Mouse (Mus musculus) olfactory bulb, adult 2 months (tissue): ENCODE measurements around the gene Mab21l3. TPM values are rescaled to one million over a fixed set of nuclear protein-coding genes. Genes with fewer than 3 reads are reported as not detected.

ENCODE experiments used
- H3K27ac ChIP-seq: fragments of 200-500 bp; 2 replicates; pipeline ENCODE4 v1.5.1; 2012; ENCODE audit warnings: low read depth, low read length; ENCODE audit not compliant: insufficient read depth
- H3K4me1 ChIP-seq: fragments of 200-500 bp; 2 replicates; pipeline ENCODE4 v1.6.1; 2012; ENCODE audit warnings: low read length; ENCODE audit not compliant: control insufficient read depth, insufficient read depth
- H3K4me3 ChIP-seq: fragments of 200-500 bp; 2 replicates; pipeline ENCODE4 v1.5.1; 2012; ENCODE audit warnings: mild to moderate bottlenecking, low read depth, low read length, moderate library complexity; ENCODE audit not compliant: insufficient read depth
- CTCF ChIP-seq: fragments of 200-500 bp; IDR thresholded peaks from 2 replicates; pipeline ENCODE4 v1.5.1; 2012; ENCODE audit warnings: low read depth, mild to moderate bottlenecking, low read length, moderate library complexity; ENCODE audit not compliant: insufficient read depth
- POLR2A ChIP-seq: fragments of 200-500 bp; IDR thresholded peaks from 2 replicates; pipeline ENCODE4 v1.6.1; 2012; ENCODE audit warnings: mild to moderate bottlenecking, low read depth, low read length, moderate library complexity; ENCODE audit not compliant: insufficient read depth
- WGBS: fragments of 180-500 bp; shearing (Covaris S2); methylation state at CpG from one replicate; pipeline ENCODE4 v1.1.7; 2018; 5-methylcytosine and 5-hydroxymethylcytosine counted together
- polyA plus RNA-seq: library from polyadenylated mRNA; stranded (reverse); fragments of >200 nt; gene quantifications from 2 replicates; pipeline ENCODE4 v1.2.4, GENCODE M21; 2012; ENCODE audit warnings: low replicate concordance; ENCODE audit not compliant: missing spikeins, insufficient read depth, insufficient read length

The Mab21l3 gene
- polyA plus RNA-seq, 1 experiment = not detected

GRCm38 (mm10) chr3:101780874-101781483 is 67.8 kb downstream of the Mab21l3 start:
- Histone ChIP-seq H3K4me3 (no peak overlapping the region), H3K4me1 (peaks cover 8% of the 10 kb centered on the region), H3K27ac (no peak overlapping the region)
- no peak for TF ChIP-seq POLR2A
- WGBS = 43% methylated on average over 6 of the region's 6 CpGs

- TF ChIP-seq CTCF = no peak
- no peak for TF ChIP-seq POLR2A
- 62% methylated on average over 16 of the region's 16 CpGs for WGBS
- H3K4me3 ChIP-seq = no peak overlapping the region
- peaks cover 8% of the 10 kb centered on the region for H3K4me1 ChIP-seq
- H3K27ac ChIP-seq = no peak overlapping the region
Measured at GRCm38 (mm10) chr3:101778896-101779665, 69.7 kb downstream of the Mab21l3 start.

- Histone ChIP-seq H3K4me3 (no peak overlapping the region), H3K4me1 (peaks cover 2% of the 10 kb centered on the region), H3K27ac (no peak overlapping the region)
- 91% methylated on average over 8 of the region's 8 CpGs for WGBS
- TF ChIP-seq POLR2A = no peak
- TF ChIP-seq CTCF = no peak
Measured at GRCm38 (mm10) chr3:101775732-101776131, 73.0 kb downstream of the Mab21l3 start.

GRCm38 (mm10) chr3:101770540-101770939 is 78.2 kb downstream of the Mab21l3 start:
- Histone ChIP-seq H3K27ac (no peak overlapping the region), H3K4me1 (no peaks in the 10 kb centered on the region), H3K4me3 (no peak overlapping the region)
- TF ChIP-seq CTCF (no peak), POLR2A (no peak)
- WGBS = 55% methylated on average over 3 of the region's 3 CpGs

GRCm38 (mm10) chr3:101763566-101763965 is 85.2 kb downstream of the Mab21l3 start:
- H3K4me3 ChIP-seq = no peak overlapping the region
- no peak overlapping the region for H3K27ac ChIP-seq
- TF ChIP-seq POLR2A (no peak), CTCF (no peak)
- H3K4me1 ChIP-seq = no peaks in the 10 kb centered on the region

Other genes starting within 250 kb of the Mab21l3 start
- 138 and 333 TPM in 2 replicates for gene Atp1a1, start 244.3 kb downstream of the Mab21l3 start, polyA plus RNA-seq
- not detected in 2 replicates for gene Slc22a15, start 75.5 kb upstream of the Mab21l3 start, polyA plus RNA-seq
- gene Nhlh2, start 161.1 kb upstream of the Mab21l3 start, polyA plus RNA-seq = not detected in 2 replicates
- not detected in 2 replicates for gene Casq2, start 237.5 kb upstream of the Mab21l3 start, polyA plus RNA-seq